Mouse (Mus musculus) cortical plate, adult 2 months (tissue): ENCODE measurements at regions not wholly inside any gene's neighbourhood (a gene's known extent, or its start where the extent isn't known, plus 50 kb on each side); places are given as distances from the start of the nearest gene placed in this dataset.
"Not testable (repeated sequence)": the region's sequence is repeated elsewhere in the genome, so short reads cannot be mapped to it uniquely, and the experiment has no call there.

Experiments
- H3K27ac ChIP-seq: fragments of 200-500 bp; 2 replicates; pipeline ENCODE4 v1.5.1; 2012; ENCODE audit warnings: low read length, control low read depth, inconsistent platforms; ENCODE audit not compliant: insufficient read depth
- H3K4me1 ChIP-seq: fragments of 200-500 bp; 2 replicates; pipeline ENCODE4 v1.6.1; 2011; ENCODE audit warnings: low read length; ENCODE audit not compliant: control insufficient read depth, insufficient read depth
- H3K4me3 ChIP-seq: fragments of 200-500 bp; 2 replicates; pipeline ENCODE4 v1.5.1; 2011; ENCODE audit warnings: mild to moderate bottlenecking, low read length, control low read depth; ENCODE audit not compliant: insufficient read depth
- CTCF ChIP-seq: fragments of 200-500 bp; IDR thresholded peaks from 2 replicates; pipeline ENCODE4 v1.5.1; 2011; ENCODE audit warnings: mild to moderate bottlenecking, control low read depth, low read length; ENCODE audit not compliant: insufficient read depth; ENCODE audit errors: extremely low read depth
- POLR2A ChIP-seq: fragments of 200-500 bp; IDR thresholded peaks from 2 replicates; pipeline ENCODE4 v1.6.1; 2011; ENCODE audit warnings: mild to moderate bottlenecking, low read length, control low read depth; ENCODE audit not compliant: insufficient read depth; ENCODE audit errors: extremely low read depth

GRCm38 (mm10) chr7:64018107-64018506, 79.4 kb upstream of the Klf13 start:
- Histone ChIP-seq H3K27ac (no peak overlapping the region), H3K4me1 (peaks cover 6% of the 10 kb centered on the region), H3K4me3 (no peak overlapping the region)
- TF ChIP-seq POLR2A (no peak), CTCF (no peak)

DNA sequence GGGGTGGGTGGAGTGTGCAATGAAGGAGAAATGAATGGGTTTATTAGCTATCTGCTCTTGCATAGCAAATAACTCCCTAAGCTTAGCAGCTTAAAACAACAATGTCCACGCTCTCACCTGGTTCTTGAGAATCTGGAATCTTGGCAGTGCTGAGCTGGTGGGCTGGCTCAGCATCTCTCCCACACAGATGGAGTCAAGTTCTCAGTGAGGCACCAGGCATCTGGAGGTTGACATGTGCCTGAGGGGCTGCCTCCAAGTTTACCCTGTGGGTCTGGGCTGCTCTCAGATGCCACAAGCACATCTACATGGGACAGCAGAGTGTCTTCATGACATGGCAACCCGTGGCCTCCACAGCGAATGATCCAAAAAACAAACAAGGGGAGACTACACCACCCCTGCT, 78.2 kb upstream of the Klf13 start:
- Histone ChIP-seq H3K4me3 (no peak overlapping the region), H3K4me1 (peaks cover 5% of the 10 kb centered on the region), H3K27ac (no peak overlapping the region)
- TF ChIP-seq CTCF, result no peak
- TF ChIP-seq POLR2A, result no peak

GRCm38 (mm10) chr7:64015136-64015535, 76.4 kb upstream of the Klf13 start:
- H3K4me1 ChIP-seq, H3K27ac ChIP-seq, H3K4me3 ChIP-seq: not testable (repeated sequence)

DNA sequence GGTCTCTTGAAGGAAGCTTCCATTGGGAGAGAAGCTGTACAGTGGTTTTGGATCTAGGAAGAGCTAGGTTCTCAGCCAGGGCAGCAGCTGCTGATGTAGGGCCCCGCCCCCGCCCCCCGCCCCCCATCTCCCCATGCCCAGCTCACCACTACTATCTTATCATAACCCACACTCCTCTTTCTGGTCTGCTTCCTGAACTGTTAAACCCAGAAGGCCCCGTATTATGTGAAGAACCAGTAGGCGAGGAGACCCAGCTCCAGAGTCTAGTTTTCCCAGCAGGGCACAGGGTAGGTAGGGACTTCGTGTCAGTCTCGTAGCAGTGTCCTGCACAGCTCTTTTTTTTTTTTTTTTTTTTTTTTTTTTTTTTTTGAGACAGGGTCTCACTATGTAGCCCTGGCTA, 75.5 kb upstream of the Klf13 start:
- no peak overlapping the region for H3K27ac ChIP-seq
- no peaks in the 10 kb centered on the region for H3K4me1 ChIP-seq
- no peak overlapping the region for H3K4me3 ChIP-seq
- no peak for TF ChIP-seq CTCF
- no peak for TF ChIP-seq POLR2A

- Histone ChIP-seq H3K27ac (no peak overlapping the region), H3K4me1 (no peaks in the 10 kb centered on the region)
- TF ChIP-seq CTCF (no peak), POLR2A (no peak)
Measured at GRCm38 (mm10) chr7:64013023-64013547, 74.4 kb upstream of the Klf13 start.

GRCm38 (mm10) chr7:64012268-64012601, 73.5 kb upstream of the Klf13 start:
- H3K4me1 ChIP-seq, result no peaks in the 10 kb centered on the region
- no peak overlapping the region for H3K27ac ChIP-seq
- TF ChIP-seq POLR2A (no peak), CTCF (no peak)
- H3K4me3 ChIP-seq, result no peak overlapping the region

More at GRCm38 (mm10) chr7:64013023-64013547, 74.4 kb upstream of the Klf13 start:
- H3K4me3 ChIP-seq, result no peak overlapping the region

DNA sequence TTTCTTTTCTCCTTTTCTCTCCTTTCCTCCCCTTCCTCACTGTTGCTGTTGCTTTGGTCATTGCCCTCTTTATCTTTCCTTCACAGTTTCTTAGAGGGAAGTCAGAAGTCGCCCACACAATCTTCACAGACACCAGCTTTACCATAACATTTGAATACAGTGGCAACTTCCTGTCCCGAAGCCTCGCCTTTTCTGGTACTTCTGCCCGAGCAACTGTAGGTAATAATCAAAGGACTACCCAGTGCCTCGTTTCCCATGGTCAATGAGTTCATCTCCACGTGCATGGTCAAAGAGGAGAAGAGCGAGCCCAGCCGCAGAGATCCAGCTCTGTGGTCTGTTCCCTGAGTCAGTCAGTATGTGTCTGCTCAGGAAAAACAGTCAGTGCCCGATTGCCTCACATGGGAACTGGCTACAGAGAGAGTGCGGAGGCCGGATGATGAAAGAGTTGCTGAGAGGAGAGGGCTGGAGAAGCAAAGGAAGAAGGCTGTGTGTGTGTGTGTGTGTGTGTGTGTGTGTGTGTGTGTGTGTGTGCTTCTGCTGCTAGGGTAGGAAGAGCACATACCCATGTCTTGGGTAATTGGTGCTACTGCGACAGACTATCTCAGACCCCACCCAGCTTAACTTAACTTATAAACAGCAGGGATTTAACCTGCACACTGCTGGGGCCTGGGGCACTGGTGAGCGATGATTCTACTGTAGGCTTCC, 73.0 kb upstream of the Klf13 start:
- no peak for TF ChIP-seq POLR2A
- no peak for TF ChIP-seq CTCF
- Histone ChIP-seq H3K27ac (no peak overlapping the region), H3K4me1 (no peaks in the 10 kb centered on the region), H3K4me3 (no peak overlapping the region)

GRCm38 (mm10) chr7:64010640-64011039, 71.9 kb upstream of the Klf13 start:
- Histone ChIP-seq H3K27ac (no peak overlapping the region), H3K4me1 (no peaks in the 10 kb centered on the region), H3K4me3 (no peak overlapping the region)
- no peak for TF ChIP-seq POLR2A
- TF ChIP-seq CTCF, result no peak

GRCm38 (mm10) chr7:64007766-64008165, 69.1 kb upstream of the Klf13 start:
- no peak overlapping the region for H3K27ac ChIP-seq
- peaks cover 2% of the 10 kb centered on the region; the same call in 1 of the 2 replicates for H3K4me1 ChIP-seq
- TF ChIP-seq POLR2A (no peak), CTCF (no peak)
- H3K4me3 ChIP-seq, result no peak overlapping the region

- H3K27ac ChIP-seq, result no peak overlapping the region
- H3K4me1 ChIP-seq, result peaks cover 2% of the 10 kb centered on the region; the same call in 1 of the 2 replicates
- no peak overlapping the region for H3K4me3 ChIP-seq
- TF ChIP-seq CTCF (no peak), POLR2A (no peak)
Measured at GRCm38 (mm10) chr7:64006935-64007334, 68.2 kb upstream of the Klf13 start.
